Mouse (Mus musculus): Measurements from ENCODE around the gene Cfap99. TPM values are rescaled to one million over a fixed set of nuclear protein-coding genes. Genes with fewer than 3 reads are reported as not detected.

Cfap99 gene
- polyA plus RNA-seq, 1 experiment from 2014 or later: not detected

- WGBS: 64% methylated on average over 4 of the region's 4 CpGs
Observed at GRCm38 (mm10) chr5:34266065-34266464, 22.3 kb upstream of the Cfap99 start.

GRCm38 (mm10) chr5:34269197-34269920 is 19.0 kb upstream of the Cfap99 start:
- whole genome bisulfite sequencing: 81% methylated on average over 16 of the region's 16 CpGs
- no peak overlapping the region for H3K4me3 ChIP-seq (ENCODE audit: low read depth, low read length)
- ATAC-seq: no peak
- no peak overlapping the region for H3K27ac ChIP-seq (ENCODE audit: low read depth, low read length)
- H3K4me2 ChIP-seq (replicated peaks; ENCODE audit: low read depth): no peak overlapping the region
- H3K9me3 ChIP-seq (ENCODE audit: control insufficient read depth): no peaks in the 10 kb centered on the region
- no peaks in the 10 kb centered on the region for H3K4me1 ChIP-seq (replicated peaks; ENCODE audit: control insufficient read depth, insufficient read depth, low read length)
- no peak overlapping the region for H3K9ac ChIP-seq (ENCODE audit: low read depth, low read length)
- 0 out of 2 replicates have a peak, but pooled peaks cover 5% of the 10 kb centered on the region for H3K27me3 ChIP-seq (replicated peaks; ENCODE audit: control insufficient read depth, insufficient read depth, low read length)
- no peak for TF ChIP-seq CTCF (IDR thresholded peaks at IDR 0.05; ENCODE audit: low read depth)
- no peaks in the 10 kb centered on the region for H3K36me3 ChIP-seq (ENCODE audit: control insufficient read depth, insufficient read depth)

More at GRCm38 (mm10) chr5:34266065-34266464, 22.3 kb upstream of the Cfap99 start:
- Histone ChIP-seq H3K4me2 (replicated peaks; ENCODE audit: low read depth) (no peak overlapping the region), H3K27ac (ENCODE audit: low read depth, low read length) (no peak overlapping the region), H3K9ac (ENCODE audit: low read depth, low read length) (no peak overlapping the region), H3K9me3 (ENCODE audit: control insufficient read depth) (no peaks in the 10 kb centered on the region), H3K4me1 (replicated peaks; ENCODE audit: control insufficient read depth, insufficient read depth, low read length) (no peaks in the 10 kb centered on the region), H3K36me3 (ENCODE audit: control insufficient read depth, insufficient read depth) (no peaks in the 10 kb centered on the region), H3K27me3 (replicated peaks; ENCODE audit: control insufficient read depth, insufficient read depth, low read length) (0 out of 2 replicates have a peak, but pooled peaks cover 5% of the 10 kb centered on the region), H3K4me3 (ENCODE audit: low read depth, low read length) (no peak overlapping the region)
- no peak for TF ChIP-seq CTCF (IDR thresholded peaks at IDR 0.05; ENCODE audit: low read depth)
- ATAC-seq: no peak

GRCm38 (mm10) chr5:34269921-34270465 is 18.4 kb upstream of the Cfap99 start:
- ATAC-seq: no peak
- no peak overlapping the region for H3K27ac ChIP-seq (ENCODE audit: low read depth, low read length)
- no peaks in the 10 kb centered on the region for H3K4me1 ChIP-seq (replicated peaks; ENCODE audit: control insufficient read depth, insufficient read depth, low read length)
- WGBS: 56% methylated on average over 12 of the region's 12 CpGs
- H3K9ac ChIP-seq (ENCODE audit: low read depth, low read length): no peak overlapping the region
- H3K36me3 ChIP-seq (ENCODE audit: control insufficient read depth, insufficient read depth): no peaks in the 10 kb centered on the region
- no peak overlapping the region for H3K4me2 ChIP-seq (replicated peaks; ENCODE audit: low read depth)
- no peak for TF ChIP-seq CTCF (IDR thresholded peaks at IDR 0.05; ENCODE audit: low read depth)
- no peak overlapping the region for H3K4me3 ChIP-seq (ENCODE audit: low read depth, low read length)
- no peaks in the 10 kb centered on the region for H3K9me3 ChIP-seq (ENCODE audit: control insufficient read depth)
- H3K27me3 ChIP-seq (replicated peaks; ENCODE audit: control insufficient read depth, insufficient read depth, low read length): 0 out of 2 replicates have a peak, but pooled peaks cover 5% of the 10 kb centered on the region

GRCm38 (mm10) chr5:34271743-34272142 is 16.7 kb upstream of the Cfap99 start:
- Histone ChIP-seq H3K4me3 (ENCODE audit: low read depth, low read length) (no peak overlapping the region), H3K9me3 (ENCODE audit: control insufficient read depth) (no peaks in the 10 kb centered on the region), H3K27me3 (replicated peaks; ENCODE audit: control insufficient read depth, insufficient read depth, low read length) (0 out of 2 replicates have a peak, but pooled peaks cover 5% of the 10 kb centered on the region), H3K4me2 (replicated peaks; ENCODE audit: low read depth) (no peak overlapping the region), H3K9ac (ENCODE audit: low read depth, low read length) (no peak overlapping the region), H3K4me1 (replicated peaks; ENCODE audit: control insufficient read depth, insufficient read depth, low read length) (no peaks in the 10 kb centered on the region), H3K27ac (ENCODE audit: low read depth, low read length) (no peak overlapping the region), H3K36me3 (ENCODE audit: control insufficient read depth, insufficient read depth) (no peaks in the 10 kb centered on the region)
- ATAC-seq: no peak
- WGBS: 27% methylated on average over 4 of the region's 4 CpGs
- peak; percentile 72 for TF ChIP-seq CTCF (IDR thresholded peaks at IDR 0.05; ENCODE audit: low read depth)

- no peak overlapping the region for H3K4me2 ChIP-seq (replicated peaks; ENCODE audit: low read depth)
- no peaks in the 10 kb centered on the region for H3K9me3 ChIP-seq (ENCODE audit: control insufficient read depth)
- no peaks in the 10 kb centered on the region for H3K36me3 ChIP-seq (ENCODE audit: control insufficient read depth, insufficient read depth)
- H3K9ac ChIP-seq (ENCODE audit: low read depth, low read length): no peak overlapping the region
- 0 out of 2 replicates have a peak, but pooled peaks cover 5% of the 10 kb centered on the region for H3K27me3 ChIP-seq (replicated peaks; ENCODE audit: control insufficient read depth, insufficient read depth, low read length)
- no peak overlapping the region for H3K27ac ChIP-seq (ENCODE audit: low read depth, low read length)
- 72% methylated on average over 5 of the region's 5 CpGs for WGBS
- TF ChIP-seq CTCF (IDR thresholded peaks at IDR 0.05; ENCODE audit: low read depth): no peak
- H3K4me1 ChIP-seq (replicated peaks; ENCODE audit: control insufficient read depth, insufficient read depth, low read length): no peaks in the 10 kb centered on the region
- no peak for ATAC-seq
- H3K4me3 ChIP-seq (ENCODE audit: low read depth, low read length): no peak overlapping the region
Observed at GRCm38 (mm10) chr5:34273251-34273681, 15.1 kb upstream of the Cfap99 start.

GRCm38 (mm10) chr5:34274268-34274667 is 14.1 kb upstream of the Cfap99 start:
- H3K36me3 ChIP-seq (ENCODE audit: control insufficient read depth, insufficient read depth): no peaks in the 10 kb centered on the region
- WGBS: 80% methylated on average over 3 of the region's 3 CpGs
- no peaks in the 10 kb centered on the region for H3K9me3 ChIP-seq (ENCODE audit: control insufficient read depth)
- ATAC-seq: no peak
- no peak overlapping the region for H3K4me3 ChIP-seq (ENCODE audit: low read depth, low read length)
- H3K9ac ChIP-seq (ENCODE audit: low read depth, low read length): no peak overlapping the region
- H3K27ac ChIP-seq (ENCODE audit: low read depth, low read length): no peak overlapping the region
- 0 out of 2 replicates have a peak, but pooled peaks cover 5% of the 10 kb centered on the region for H3K27me3 ChIP-seq (replicated peaks; ENCODE audit: control insufficient read depth, insufficient read depth, low read length)
- no peak overlapping the region for H3K4me2 ChIP-seq (replicated peaks; ENCODE audit: low read depth)
- H3K4me1 ChIP-seq (replicated peaks; ENCODE audit: control insufficient read depth, insufficient read depth, low read length): no peaks in the 10 kb centered on the region
- TF ChIP-seq CTCF (IDR thresholded peaks at IDR 0.05; ENCODE audit: low read depth): no peak
